ENCODE assay signal across 8 mouse cellular contexts in the genomic region with DNA sequence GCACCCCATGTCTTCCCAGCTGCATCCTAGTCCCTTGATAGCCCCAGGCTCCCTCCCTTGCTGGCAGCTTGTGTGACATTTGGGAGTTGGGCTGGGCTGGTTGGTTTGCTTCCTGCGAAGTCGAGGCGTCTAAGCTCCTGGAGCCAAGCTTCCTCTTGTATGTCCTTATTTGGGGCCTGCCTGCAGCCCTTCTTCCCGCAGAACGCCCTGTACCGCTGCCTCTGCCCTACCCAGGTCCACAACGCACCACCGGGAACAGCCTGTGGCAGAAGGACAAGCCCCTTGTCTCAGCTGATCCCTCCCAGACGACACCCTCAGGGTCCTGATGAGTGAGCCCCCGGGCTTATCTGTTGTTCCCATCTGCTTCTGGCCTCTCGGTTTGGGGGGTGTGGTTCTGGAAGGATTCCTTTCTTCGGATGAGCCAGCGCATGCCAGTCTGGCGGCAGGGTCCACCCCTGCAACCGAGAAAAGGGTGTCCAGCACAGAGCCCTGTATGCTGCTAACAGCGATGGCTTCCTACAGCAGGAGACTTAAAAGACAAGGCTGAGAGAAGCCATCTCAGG. TPM values are rescaled to one million over a fixed set of nuclear protein-coding genes. Genes with fewer than 3 reads are reported as not detected.
A peak's percentile ranks its signal among the peaks of the same experiment; 100 is the strongest.
DNase-seq lines count a peak whose midpoint lies in the region; ATAC-seq lines count a peak whose summit lies in the region.

No protein-coding gene starts in this region.

- H3K27ac ChIP-seq in midbrain, embryonic 13.5 days = no peak overlapping the region
- no peak overlapping the region; the same call in 1 of the 2 replicates for H3K27ac ChIP-seq in midbrain, embryonic 11.5 days (ENCODE audit: low read depth, low read length)
- peak overlapping the region; percentile 75 to 85 for H3K27ac ChIP-seq in heart, embryonic 14.5 days (replicated peaks in 1 of 2; ENCODE audit: control insufficient read depth in 1 of 2, insufficient read depth in 1 of 2, low read depth in 2 of 2, low read length in 2 of 2)
- H3K27ac ChIP-seq in stomach, embryonic 15.5 days = peak overlapping the region; percentile 77
- no peak overlapping the region for H3K27ac ChIP-seq in midbrain, embryonic 16.5 days (ENCODE audit: low read length)

- no peaks in the 10 kb centered on the region for H3K9me3 ChIP-seq in midbrain, embryonic 13.5 days
- no peaks in the 10 kb centered on the region for H3K9me3 ChIP-seq in midbrain, embryonic 11.5 days (ENCODE audit: control insufficient read depth, low read length)
- H3K9me3 ChIP-seq in heart, embryonic 14.5 days (ENCODE audit: control insufficient read depth, low read length) = no peaks in the 10 kb centered on the region
- H3K9me3 ChIP-seq in stomach, embryonic 15.5 days = no peaks in the 10 kb centered on the region
- H3K9me3 ChIP-seq in midbrain, embryonic 16.5 days (replicated peaks; ENCODE audit: control insufficient read depth, low read length, poor library complexity, severe bottlenecking) = no peaks in the 10 kb centered on the region

- 16% methylated on average over 16 of the region's 16 CpGs for WGBS in midbrain, embryonic 13.5 days
- 10% methylated on average over 16 of the region's 16 CpGs for WGBS in midbrain, embryonic 11.5 days
- 2% methylated on average over 16 of the region's 16 CpGs for WGBS in heart, embryonic 14.5 days
- 7% methylated on average over 16 of the region's 16 CpGs for WGBS in stomach, embryonic 15.5 days
- WGBS in midbrain, embryonic 16.5 days = 12% methylated on average over 16 of the region's 16 CpGs

- H3K4me1 ChIP-seq in midbrain, embryonic 13.5 days (replicated peaks) = peaks cover 7% of the 10 kb centered on the region; the same call in 1 of the 2 replicates
- no peaks in the 10 kb centered on the region for H3K4me1 ChIP-seq in midbrain, embryonic 11.5 days (ENCODE audit: control insufficient read depth, insufficient read depth, low read length)
- peaks cover 22 to 26% of the 10 kb centered on the region in 2 experiments for H3K4me1 ChIP-seq in heart, embryonic 14.5 days (ENCODE audit: control insufficient read depth in 2 of 2, insufficient read depth in 2 of 2, low read length in 2 of 2)
- peaks cover 18% of the 10 kb centered on the region for H3K4me1 ChIP-seq in stomach, embryonic 15.5 days
- no peaks in the 10 kb centered on the region for H3K4me1 ChIP-seq in midbrain, embryonic 16.5 days (ENCODE audit: control insufficient read depth, insufficient read depth, low read length)

- H3K9ac ChIP-seq in midbrain, embryonic 13.5 days (replicated peaks) = peak overlapping the region; percentile 14; the same call in 1 of the 2 replicates
- no peak overlapping the region for H3K9ac ChIP-seq in midbrain, embryonic 11.5 days (ENCODE audit: low read length)
- peak overlapping the region; percentile 67 for H3K9ac ChIP-seq in heart, embryonic 14.5 days (ENCODE audit: low read length)
- no peak overlapping the region; the same call in 1 of the 2 replicates for H3K9ac ChIP-seq in stomach, embryonic 15.5 days
- no peak overlapping the region for H3K9ac ChIP-seq in midbrain, embryonic 16.5 days (ENCODE audit: low read depth, low read length)

- H3K36me3 ChIP-seq in midbrain, embryonic 13.5 days = no peaks in the 10 kb centered on the region
- no peaks in the 10 kb centered on the region for H3K36me3 ChIP-seq in midbrain, embryonic 11.5 days (ENCODE audit: control insufficient read depth, insufficient read depth, low read length)
- H3K36me3 ChIP-seq in heart, embryonic 14.5 days (ENCODE audit: control insufficient read depth, insufficient read depth, low read length) = no peaks in the 10 kb centered on the region
- H3K36me3 ChIP-seq in stomach, embryonic 15.5 days = no peaks in the 10 kb centered on the region
- H3K36me3 ChIP-seq in midbrain, embryonic 16.5 days (ENCODE audit: control insufficient read depth, insufficient read depth, low read length) = no peaks in the 10 kb centered on the region

- DNase-seq in midbrain, embryonic 11.5 days (ENCODE audit: low spot score, missing footprints) = no peak
- DNase-seq in c-Kit-positive CD71-positive TER-119-negative erythroid progenitor cells, embryonic 14.5 days (ENCODE audit: low read depth) = peak; percentile 55
- DNase-seq in liver = peak; percentile 85
- DNase-seq in cerebellum, postnatal 4 days (ENCODE audit: low spot score in 2 of 2) = no peak

- no peak overlapping the region for H3K4me3 ChIP-seq in midbrain, embryonic 13.5 days (replicated peaks)
- H3K4me3 ChIP-seq in midbrain, embryonic 11.5 days (ENCODE audit: low read depth, low read length) = no peak overlapping the region
- peak overlapping the region; percentile 17 to 41 for H3K4me3 ChIP-seq in heart, embryonic 14.5 days (ENCODE audit: control insufficient read depth in 1 of 2, insufficient read depth in 1 of 2, low read depth in 1 of 2, low read length in 2 of 2)
- H3K4me3 ChIP-seq in stomach, embryonic 15.5 days (replicated peaks) = peak overlapping the region; percentile 11
- H3K4me3 ChIP-seq in midbrain, embryonic 16.5 days (ENCODE audit: low read depth, low read length) = no peak overlapping the region

- no peak for ATAC-seq in midbrain, embryonic 13.5 days
- no peak for ATAC-seq in midbrain, embryonic 11.5 days (ENCODE audit: low FRiP score)
- ATAC-seq in heart, embryonic 14.5 days (ENCODE audit: insufficient number of reproducible peaks, insufficient read depth, low FRiP score, low read depth) = peak; percentile 45
- ATAC-seq in stomach, embryonic 15.5 days (ENCODE audit: insufficient read depth, low FRiP score, low read depth) = peak; percentile 61; the same call in 1 of the 2 replicates
- ATAC-seq in midbrain, embryonic 16.5 days = no peak

- H3K27me3 ChIP-seq in midbrain, embryonic 13.5 days = no peaks in the 10 kb centered on the region
- H3K27me3 ChIP-seq in midbrain, embryonic 11.5 days (ENCODE audit: control insufficient read depth, insufficient read depth, low read length) = no peaks in the 10 kb centered on the region
- H3K27me3 ChIP-seq in heart, embryonic 14.5 days (ENCODE audit: control insufficient read depth, insufficient read depth, low read length) = no peaks in the 10 kb centered on the region
- H3K27me3 ChIP-seq in stomach, embryonic 15.5 days (replicated peaks) = no peaks in the 10 kb centered on the region
- no peaks in the 10 kb centered on the region for H3K27me3 ChIP-seq in midbrain, embryonic 16.5 days (ENCODE audit: control insufficient read depth, insufficient read depth, low read depth, low read length)

- 0 out of 2 replicates have a peak overlapping the region, but pooled peaks have one; percentile 1 for H3K4me2 ChIP-seq in midbrain, embryonic 13.5 days (replicated peaks)
- H3K4me2 ChIP-seq in midbrain, embryonic 11.5 days = no peak overlapping the region
- H3K4me2 ChIP-seq in heart, embryonic 14.5 days (ENCODE audit: low read length) = peak overlapping the region; percentile 59
- H3K4me2 ChIP-seq in stomach, embryonic 15.5 days = peak overlapping the region; percentile 40
- no peak overlapping the region for H3K4me2 ChIP-seq in midbrain, embryonic 16.5 days (ENCODE audit: low read length)

RNA-seq across cellular contexts. Expression of a gene that starts 14.3 kb away (rescaled TPM):
- 95.1 and 108 TPM in 2 replicates for polyA plus RNA-seq in midbrain, embryonic 13.5 days (2015; fragmentation: Nextera tagmentation; extraction: Ambion mirVana)
- 168 and 173 TPM in 2 replicates for polyA plus RNA-seq in midbrain, embryonic 11.5 days (2014; fragmentation: Nextera tagmentation; extraction: Ambion mirVana)
- 181 and 194 TPM in 2 replicates for polyA plus RNA-seq in heart, embryonic 14.5 days (2014; fragmentation: Nextera tagmentation; extraction: Ambion mirVana)
- polyA plus RNA-seq in stomach, embryonic 15.5 days (2015; fragmentation: Nextera tagmentation; extraction: Ambion mirVana) = 141 and 144 TPM in 2 replicates
- polyA plus RNA-seq in midbrain, embryonic 16.5 days (2015; fragmentation: Nextera tagmentation; extraction: Ambion mirVana) = 49.2 and 55.6 TPM in 2 replicates

Comparison
In these comparisons a context has a peak if more than half of its experiments do, and no peak if none do; other contexts are left out.
1. H3K4me2 ChIP-seq: peak in midbrain, embryonic 13.5 days (single experiment), heart, embryonic 14.5 days (single experiment) and stomach, embryonic 15.5 days (single experiment); none in midbrain, embryonic 11.5 days (single experiment) and midbrain, embryonic 16.5 days (single experiment).
2. H3K9ac ChIP-seq: peak in midbrain, embryonic 13.5 days (single experiment) and heart, embryonic 14.5 days (single experiment); none in midbrain, embryonic 11.5 days (single experiment), stomach, embryonic 15.5 days (single experiment) and midbrain, embryonic 16.5 days (single experiment).
3. ATAC-seq: peak in heart, embryonic 14.5 days (single experiment) and stomach, embryonic 15.5 days (single experiment); none in midbrain, embryonic 13.5 days (single experiment), midbrain, embryonic 11.5 days (single experiment) and midbrain, embryonic 16.5 days (single experiment).
4. H3K27ac ChIP-seq: peak in heart, embryonic 14.5 days (2 of 2) and stomach, embryonic 15.5 days (single experiment); none in midbrain, embryonic 13.5 days (single experiment), midbrain, embryonic 11.5 days (single experiment) and midbrain, embryonic 16.5 days (single experiment).
5. H3K4me3 ChIP-seq: peak in heart, embryonic 14.5 days (2 of 2) and stomach, embryonic 15.5 days (single experiment); none in midbrain, embryonic 13.5 days (single experiment), midbrain, embryonic 11.5 days (single experiment) and midbrain, embryonic 16.5 days (single experiment).
6. DNase-seq: peak in c-Kit-positive CD71-positive TER-119-negative erythroid progenitor cells, embryonic 14.5 days (single experiment) and liver (single experiment); none in midbrain, embryonic 11.5 days (single experiment) and cerebellum, postnatal 4 days (0 of 2).